Mouse (Mus musculus) spleen, adult 2 months (tissue): ENCODE measurements around the gene Prkce. TPM values are rescaled to one million over a fixed set of nuclear protein-coding genes. Genes with fewer than 3 reads are reported as not detected.

Experiments
- DNase-seq, 2 experiments: peaks; one replicate each; pipeline versions ENCODE4 v3.0.0 to v3.0.0-alpha.2; 2012 to 2021; ENCODE audit warnings: low spot score in 2 of 2, low read depth in 1 of 2
- H3K27ac ChIP-seq: fragments of 200-500 bp; 2 replicates; pipeline ENCODE4 v1.5.1; 2012; ENCODE audit warnings: low read length, inconsistent platforms; ENCODE audit not compliant: insufficient read depth
- H3K27me3 ChIP-seq: fragments of 200-500 bp; 2 replicates; pipeline ENCODE4 v1.6.1; 2012; ENCODE audit warnings: mild to moderate bottlenecking, moderate library complexity, low read length, inconsistent platforms; ENCODE audit not compliant: control insufficient read depth, insufficient read depth
- H3K36me3 ChIP-seq: fragments of 200-500 bp; 2 replicates; pipeline ENCODE4 v1.6.1; 2012; ENCODE audit warnings: mild to moderate bottlenecking, low read length, inconsistent platforms; ENCODE audit not compliant: control insufficient read depth, insufficient read depth
- H3K4me1 ChIP-seq: fragments of 200-500 bp; 2 replicates; pipeline ENCODE4 v1.6.1; 2011; ENCODE audit warnings: inconsistent platforms; ENCODE audit not compliant: control insufficient read depth, insufficient read depth, insufficient read length
- H3K4me3 ChIP-seq: fragments of 200-500 bp; 2 replicates; pipeline ENCODE4 v1.5.1; 2011; ENCODE audit warnings: mild to moderate bottlenecking, inconsistent platforms; ENCODE audit not compliant: insufficient read depth, insufficient read length; ENCODE audit errors: extremely low read depth
- CTCF ChIP-seq: fragments of 200-500 bp; IDR thresholded peaks from 2 replicates; pipeline ENCODE4 v1.5.1; 2011; ENCODE audit warnings: mild to moderate bottlenecking, inconsistent platforms; ENCODE audit not compliant: insufficient read depth, insufficient read length, insufficient replicate concordance; ENCODE audit errors: extremely low read depth
- POLR2A ChIP-seq: fragments of 200-500 bp; IDR thresholded peaks from 2 replicates; pipeline ENCODE4 v1.6.1; 2011; ENCODE audit warnings: low read depth, low read length, inconsistent platforms
- WGBS: fragments of 180-500 bp; shearing (Covaris S2); methylation state at CpG from one replicate; pipeline ENCODE4 v1.1.7; 2018; 5-methylcytosine and 5-hydroxymethylcytosine counted together
- polyA plus RNA-seq: library from polyadenylated mRNA; depleted of rRNA; stranded (reverse); fragments of >200 nt; gene quantifications from 2 replicates; pipeline ENCODE4 v1.2.3, GENCODE M21; 2012

Prkce gene
- polyA plus RNA-seq, 1 experiment = 4.8 TPM

DNA sequence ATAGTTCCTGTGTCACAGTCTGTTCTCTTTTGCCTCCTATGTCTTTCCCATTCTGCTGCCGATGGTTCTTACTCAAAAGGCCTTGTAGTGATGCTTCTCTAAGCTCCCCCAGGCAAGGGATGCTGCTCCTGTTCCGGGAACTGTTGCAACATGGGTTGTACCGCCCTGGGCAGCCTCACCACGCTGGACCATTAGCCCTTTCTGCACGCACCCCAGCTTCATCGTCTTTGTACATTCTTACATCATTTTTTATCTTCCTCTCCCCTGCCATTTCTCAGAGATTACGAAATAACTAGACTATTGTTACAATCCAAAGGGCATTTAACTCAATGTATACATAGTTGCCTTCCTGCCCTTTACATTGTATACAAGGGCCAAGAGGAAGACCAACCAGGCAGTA is 3.2 kb upstream of the Prkce start:
- TF ChIP-seq POLR2A (no peak), CTCF (no peak)
- no peak for DNase-seq
- no peak overlapping the region for H3K4me3 ChIP-seq
- no peaks in the 10 kb centered on the region for H3K36me3 ChIP-seq
- H3K27ac ChIP-seq = no peak overlapping the region
- H3K27me3 ChIP-seq = peaks cover 2% of the 10 kb centered on the region; the same call in 1 of the 2 replicates
- 83% methylated on average over 7 of the region's 7 CpGs for WGBS
- H3K4me1 ChIP-seq = no peaks in the 10 kb centered on the region; the same call in none of the 2 replicates

DNA sequence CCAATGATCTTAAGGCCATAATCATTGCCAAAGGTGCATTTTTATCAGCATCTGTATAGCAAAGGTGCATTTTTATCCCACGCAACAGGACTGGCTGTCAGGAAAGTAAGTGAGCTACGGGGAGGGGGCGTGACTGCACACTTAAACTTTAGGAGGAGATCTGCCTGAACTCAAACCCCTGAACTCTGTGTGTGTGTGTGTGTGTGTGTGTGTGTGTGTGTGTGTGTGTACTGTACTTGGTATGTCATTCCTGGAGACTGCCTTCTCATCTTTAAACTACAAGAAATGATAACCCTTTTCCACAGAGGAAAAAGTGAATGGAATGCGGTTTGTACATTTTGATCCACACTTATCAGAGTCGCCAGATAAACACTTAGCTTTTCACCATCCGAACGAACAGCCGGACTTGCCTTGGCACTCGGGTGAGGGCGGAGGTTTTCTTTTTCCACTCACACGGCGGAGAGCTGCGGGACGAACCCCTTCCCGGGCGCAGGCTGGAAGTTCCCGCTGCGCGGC is 1.5 kb upstream of the Prkce start:
- Histone ChIP-seq H3K27me3 (peaks cover 2% of the 10 kb centered on the region; the same call in 1 of the 2 replicates), H3K4me3 (peak overlapping the region; percentile 99), H3K4me1 (peaks cover 4% of the 10 kb centered on the region), H3K27ac (peak overlapping the region; percentile 92), H3K36me3 (no peaks in the 10 kb centered on the region)
- no peak for DNase-seq
- TF ChIP-seq CTCF (no peak), POLR2A (no peak)
- whole genome bisulfite sequencing = 11% methylated on average over 19 of the region's 19 CpGs

DNA sequence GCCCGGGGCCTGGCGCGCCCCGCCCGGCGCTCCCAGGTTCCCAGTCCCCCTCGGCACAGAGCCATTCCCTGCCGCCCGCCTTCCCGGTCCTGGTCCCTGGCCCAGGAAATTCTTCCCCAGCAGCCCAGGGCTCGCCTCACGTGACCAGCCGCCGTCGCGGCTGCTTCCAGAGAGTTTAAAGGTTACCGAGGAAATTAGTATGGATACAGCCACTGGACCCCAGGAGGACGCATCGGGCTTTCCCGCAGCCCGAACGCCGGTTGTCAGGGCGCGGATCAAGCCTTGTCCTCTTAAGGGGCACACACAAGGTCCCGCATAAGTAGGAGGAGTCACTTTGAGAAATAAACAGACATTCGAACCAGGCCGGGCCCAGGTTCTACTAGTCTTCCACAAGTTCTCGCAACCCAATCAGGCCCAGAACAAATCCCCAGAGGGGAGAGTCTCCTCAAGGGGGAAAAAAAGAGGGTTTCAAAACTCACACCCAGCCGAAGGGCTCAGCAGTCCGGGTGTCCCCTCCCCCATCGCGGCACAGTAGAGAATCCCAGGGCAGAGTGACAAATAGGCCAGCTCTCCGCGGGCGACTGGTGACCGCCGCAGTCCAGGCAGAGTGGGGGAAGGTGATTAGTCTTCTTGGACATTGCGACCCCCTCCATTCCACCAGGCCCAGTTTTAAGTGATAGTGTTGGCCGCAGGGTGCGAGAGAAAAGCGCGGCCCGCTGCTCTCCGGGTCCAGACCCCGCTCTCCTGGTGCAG is 842 bp upstream of the Prkce start:
- peak overlapping the region; percentile 92 for H3K27ac ChIP-seq
- peaks cover 2% of the 10 kb centered on the region; the same call in 1 of the 2 replicates for H3K27me3 ChIP-seq
- H3K4me3 ChIP-seq = peak overlapping the region; percentile 99
- H3K36me3 ChIP-seq = no peaks in the 10 kb centered on the region
- no peak for TF ChIP-seq CTCF
- TF ChIP-seq POLR2A = no peak
- under 1% methylated on average over 46 of the region's 46 CpGs for WGBS
- peak in 1 of 2 experiments; percentile 54 for DNase-seq
- H3K4me1 ChIP-seq = peaks cover 4% of the 10 kb centered on the region

DNA sequence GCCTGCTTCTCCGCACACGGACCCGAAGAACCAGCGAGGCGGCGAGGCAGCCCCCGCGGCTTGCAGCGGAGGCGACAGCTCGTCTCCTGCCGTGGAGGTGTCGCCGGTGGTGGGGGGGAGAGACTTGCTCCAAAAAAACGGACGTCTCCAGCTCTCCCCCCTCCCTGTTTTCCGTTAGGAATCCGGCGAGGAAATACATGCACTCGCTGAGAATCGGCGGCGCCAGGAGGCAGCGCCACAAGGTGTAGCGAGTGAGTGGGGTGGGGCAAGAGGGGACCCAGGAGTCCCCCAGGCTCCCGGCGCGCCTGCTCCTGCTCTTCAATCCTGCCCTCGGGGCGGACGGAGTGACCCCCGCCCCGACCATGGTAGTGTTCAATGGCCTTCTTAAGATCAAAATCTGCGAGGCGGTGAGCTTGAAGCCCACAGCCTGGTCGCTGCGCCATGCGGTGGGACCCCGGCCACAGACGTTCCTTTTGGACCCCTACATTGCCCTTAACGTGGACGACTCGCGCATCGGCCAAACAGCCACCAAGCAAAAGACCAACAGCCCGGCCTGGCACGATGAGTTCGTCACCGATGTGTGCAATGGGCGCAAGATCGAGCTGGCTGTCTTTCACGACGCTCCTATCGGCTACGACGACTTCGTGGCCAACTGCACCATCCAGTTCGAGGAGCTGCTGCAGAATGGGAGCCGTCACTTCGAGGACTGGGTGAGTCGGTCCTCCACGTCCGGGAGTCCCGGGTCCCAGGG is 821 bp downstream of the Prkce start:
- no peak for TF ChIP-seq CTCF
- no peak for TF ChIP-seq POLR2A
- no peaks in the 10 kb centered on the region for H3K36me3 ChIP-seq
- H3K27ac ChIP-seq = no peak overlapping the region
- peak overlapping the region; percentile 99 for H3K4me3 ChIP-seq
- peaks cover 4% of the 10 kb centered on the region for H3K4me1 ChIP-seq
- 2% methylated on average over 63 of the region's 64 CpGs for WGBS
- DNase-seq = peak in 1 of 2 experiments; percentile 42
- peaks cover 2% of the 10 kb centered on the region; the same call in 1 of the 2 replicates for H3K27me3 ChIP-seq

DNA sequence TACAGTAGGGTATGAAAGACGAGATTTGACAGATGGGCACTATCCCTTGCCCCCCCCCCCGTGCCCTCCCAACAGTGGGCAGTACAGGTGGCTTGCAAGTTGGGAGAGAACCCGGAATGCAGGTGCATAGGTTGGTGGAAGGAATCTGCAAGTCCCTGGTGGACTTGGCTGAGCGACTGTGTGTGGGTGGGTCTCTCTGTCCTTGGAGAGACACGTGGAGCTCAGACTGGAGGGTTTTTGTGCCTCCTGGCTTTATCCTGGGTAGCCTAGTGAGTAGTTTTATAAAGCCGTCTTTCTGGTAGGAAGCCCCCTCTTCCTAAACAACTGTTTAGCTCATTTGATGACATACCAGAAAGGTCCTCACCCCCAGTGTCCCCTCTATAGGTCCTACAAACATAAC is 1.5 kb downstream of the Prkce start:
- peaks cover 4% of the 10 kb centered on the region for H3K4me1 ChIP-seq
- peaks cover 2% of the 10 kb centered on the region; the same call in 1 of the 2 replicates for H3K27me3 ChIP-seq
- H3K36me3 ChIP-seq = no peaks in the 10 kb centered on the region
- H3K27ac ChIP-seq = no peak overlapping the region
- DNase-seq = no peak
- WGBS = 13% methylated on average over 6 of the region's 6 CpGs
- TF ChIP-seq POLR2A (no peak), CTCF (no peak)
- H3K4me3 ChIP-seq = peak overlapping the region; percentile 99

DNA sequence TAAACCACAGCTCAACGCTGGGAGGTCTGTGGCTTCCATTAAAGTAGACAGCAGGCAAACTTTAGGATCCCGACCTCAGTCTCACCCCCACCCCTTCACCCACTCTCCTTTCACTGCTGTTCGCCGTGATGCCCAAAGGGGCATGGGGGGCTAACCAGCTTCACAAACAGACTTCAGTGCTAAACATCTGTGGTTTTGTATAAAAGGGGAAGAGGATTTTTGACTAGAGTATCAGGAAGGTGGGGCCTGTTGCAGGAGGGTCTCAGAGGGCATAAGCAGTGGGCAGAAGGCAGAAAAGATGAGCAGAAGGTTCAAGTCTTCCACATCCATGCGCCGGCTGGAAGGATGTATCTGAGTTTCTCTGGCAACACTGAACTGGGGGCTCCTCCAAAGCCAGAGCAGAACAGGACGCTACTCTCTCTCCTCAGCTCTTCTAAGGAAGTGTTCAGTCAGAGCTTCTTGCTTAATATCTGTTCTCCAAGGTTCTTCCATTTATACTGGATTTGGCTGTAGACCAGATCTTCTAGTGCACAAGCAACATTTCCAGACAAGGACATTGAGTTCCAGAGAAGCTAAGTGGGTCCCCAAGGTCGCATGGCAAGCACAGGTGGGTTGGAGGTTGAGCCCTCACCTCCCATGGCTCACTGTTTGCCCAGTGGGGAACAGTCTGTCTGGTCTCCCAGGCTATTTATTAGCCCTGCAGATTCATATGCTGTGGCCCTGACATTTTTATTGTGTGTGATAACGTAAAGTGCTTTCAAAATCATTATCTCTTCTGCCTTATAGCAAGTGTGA is 2.8 kb downstream of the Prkce start:
- peaks cover 2% of the 10 kb centered on the region; the same call in 1 of the 2 replicates for H3K27me3 ChIP-seq
- no peak overlapping the region for H3K27ac ChIP-seq
- WGBS = 36% methylated on average over 9 of the region's 9 CpGs
- peak overlapping the region; percentile 37 for H3K4me3 ChIP-seq
- 0 out of 2 replicates have a peak, but pooled peaks cover 1% of the 10 kb centered on the region for H3K36me3 ChIP-seq
- DNase-seq = no peak
- no peak for TF ChIP-seq CTCF
- no peak for TF ChIP-seq POLR2A
- H3K4me1 ChIP-seq = peaks cover 4% of the 10 kb centered on the region
